Mouse (Mus musculus): Measurements from ENCODE around the gene Rnf168. TPM values are rescaled to one million over a fixed set of nuclear protein-coding genes. Genes with fewer than 3 reads are reported as not detected.
"Not testable (repeated sequence)": the region's sequence is repeated elsewhere in the genome, so short reads cannot be mapped to it uniquely, and the experiment has no call there.

Gene Rnf168
- polyA plus RNA-seq (2016; fragmentation: Nextera tagmentation; extraction: Ambion mirVana), result 33.3 and 33.9 TPM in 2 replicates

DNA sequence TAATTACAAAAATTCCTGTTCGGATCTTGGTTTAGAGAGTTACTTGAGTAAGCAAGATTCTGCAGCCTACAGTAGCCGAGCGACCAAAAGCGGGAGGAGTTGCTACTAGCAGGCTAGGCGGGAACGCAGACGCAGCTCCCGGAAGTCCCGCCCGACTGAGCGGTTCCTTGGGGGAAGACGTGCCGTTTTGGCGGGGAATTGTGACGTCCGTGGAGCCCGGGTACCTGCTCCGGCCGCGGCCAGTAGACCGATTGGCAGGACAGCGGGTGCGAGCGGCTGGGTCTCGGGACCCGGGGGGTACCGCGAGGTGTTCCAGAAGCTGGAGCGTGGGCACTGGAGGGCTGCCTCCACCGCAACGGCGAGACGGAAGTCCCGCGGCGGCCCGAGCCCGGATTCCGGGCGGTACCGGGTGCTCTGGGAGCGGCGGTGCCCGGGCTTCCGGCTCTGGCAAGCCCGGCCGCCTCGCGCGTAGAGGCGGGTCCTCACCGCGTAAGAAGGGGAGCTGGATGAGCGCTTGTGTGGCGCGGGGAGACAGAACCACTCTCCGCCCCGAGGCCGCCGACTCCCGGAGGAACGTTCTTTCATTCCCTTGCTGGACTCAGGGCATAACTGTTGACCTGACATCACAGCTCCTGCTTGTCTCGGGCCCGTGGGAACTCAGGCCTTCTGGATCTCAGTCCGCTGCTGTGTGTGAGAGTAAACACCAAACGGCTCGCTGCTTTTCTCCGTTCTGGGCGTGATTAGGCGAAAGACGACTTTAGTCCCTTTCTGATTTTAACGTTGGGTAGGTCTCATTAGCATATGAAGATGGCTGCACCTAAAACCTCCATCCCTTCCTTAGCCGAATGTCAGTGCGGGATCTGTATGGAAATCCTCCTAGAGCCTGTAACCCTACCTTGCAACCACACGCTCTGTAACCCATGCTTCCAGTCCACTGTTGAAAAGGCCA, at the start of gene Rnf168:
Rnf168 (plus strand) TSS at position 152 of the 949 bp plus-strand sequence.
- Histone ChIP-seq H3K9me3 (peaks cover 11% of the 10 kb centered on the region), H3K4me3 (peak within 1 kb of the TSS; percentile 85), H3K27me3 (ENCODE audit: poor library complexity, severe bottlenecking) (no peaks in the 10 kb centered on the region), H3K36me3 (replicated peaks) (peaks cover 37% of the 10 kb centered on the region), H3K4me1 (peaks cover 24% of the 10 kb centered on the region), H3K27ac (peak within 1 kb of the TSS; percentile 98)
- DNase-seq (ENCODE audit: extremely low spot score, low spot score), result peak; percentile 92
- WGBS, result under 1% methylated on average over 75 of the region's 75 CpGs

DNA sequence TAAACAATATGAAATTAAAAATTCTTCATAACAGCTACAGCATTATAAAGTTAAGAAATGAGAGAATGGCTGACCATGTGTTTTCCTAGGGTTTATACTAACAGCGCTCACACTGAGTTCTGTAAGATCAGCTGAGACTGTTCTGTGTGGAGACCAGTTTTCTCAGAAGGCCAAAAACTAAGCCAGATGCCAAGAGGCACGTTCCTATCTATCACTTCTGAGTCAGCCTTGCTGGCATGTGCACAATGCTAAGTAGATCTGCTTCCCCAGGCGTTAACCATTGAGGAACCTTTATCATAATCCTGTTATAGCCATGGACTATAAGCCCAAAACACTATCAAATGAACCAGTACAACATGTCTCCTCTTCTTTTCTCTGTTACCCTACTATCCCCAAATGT, 45.2 kb upstream of the Rnf168 start:
- H3K9me3 ChIP-seq; DNase-seq (ENCODE audit: extremely low spot score, low spot score); H3K27me3 ChIP-seq (ENCODE audit: poor library complexity, severe bottlenecking); H3K4me3 ChIP-seq; H3K27ac ChIP-seq; H3K4me1 ChIP-seq: not testable (repeated sequence)
- WGBS, result 93% methylated on average over 3 of the region's 3 CpGs
- peaks cover 68% of the 10 kb centered on the region for H3K36me3 ChIP-seq (replicated peaks)

DNA sequence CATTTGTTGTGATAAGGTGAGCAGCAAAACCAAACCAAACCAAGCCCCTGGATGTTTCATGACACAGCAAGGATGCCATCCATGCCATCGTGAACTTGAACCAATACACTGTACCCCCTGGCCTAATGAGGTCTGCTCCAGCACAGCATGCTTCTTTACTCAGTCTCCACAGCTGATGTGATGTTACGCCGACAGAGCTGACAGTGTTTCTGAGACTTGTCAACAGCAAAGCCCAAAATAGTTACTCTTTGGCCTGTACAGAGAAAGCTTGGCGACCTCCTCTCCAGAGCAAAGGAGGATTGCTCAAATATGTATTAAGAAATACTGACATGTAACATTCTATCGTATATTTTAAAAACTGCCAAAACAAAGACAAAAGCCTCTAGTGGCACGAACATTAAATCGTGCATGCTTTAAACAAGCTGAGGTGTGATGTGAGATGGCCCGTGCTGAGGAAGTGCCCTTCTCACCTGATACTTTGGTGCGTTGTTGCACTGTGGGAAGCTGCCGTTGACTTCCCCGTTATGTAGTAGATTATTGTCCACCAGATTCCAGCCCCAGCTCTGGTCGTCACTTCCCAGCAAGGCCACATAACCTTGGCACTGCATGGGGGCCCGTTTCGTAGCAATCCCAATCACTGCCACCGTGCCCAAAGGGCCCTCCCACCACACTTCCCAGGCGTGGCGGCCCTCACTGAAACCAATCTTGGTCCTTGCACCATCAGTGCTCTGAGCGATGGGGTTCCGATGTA, 39.2 kb upstream of the Rnf168 start:
- Histone ChIP-seq H3K36me3 (replicated peaks) (peaks cover 80% of the 10 kb centered on the region), H3K27ac (no peak overlapping the region), H3K27me3 (ENCODE audit: poor library complexity, severe bottlenecking) (no peaks in the 10 kb centered on the region), H3K4me3 (no peak overlapping the region), H3K4me1 (no peaks in the 10 kb centered on the region), H3K9me3 (no peaks in the 10 kb centered on the region)
- 92% methylated on average over 19 of the region's 19 CpGs for WGBS
- no peak for DNase-seq (ENCODE audit: extremely low spot score, low spot score)

DNA sequence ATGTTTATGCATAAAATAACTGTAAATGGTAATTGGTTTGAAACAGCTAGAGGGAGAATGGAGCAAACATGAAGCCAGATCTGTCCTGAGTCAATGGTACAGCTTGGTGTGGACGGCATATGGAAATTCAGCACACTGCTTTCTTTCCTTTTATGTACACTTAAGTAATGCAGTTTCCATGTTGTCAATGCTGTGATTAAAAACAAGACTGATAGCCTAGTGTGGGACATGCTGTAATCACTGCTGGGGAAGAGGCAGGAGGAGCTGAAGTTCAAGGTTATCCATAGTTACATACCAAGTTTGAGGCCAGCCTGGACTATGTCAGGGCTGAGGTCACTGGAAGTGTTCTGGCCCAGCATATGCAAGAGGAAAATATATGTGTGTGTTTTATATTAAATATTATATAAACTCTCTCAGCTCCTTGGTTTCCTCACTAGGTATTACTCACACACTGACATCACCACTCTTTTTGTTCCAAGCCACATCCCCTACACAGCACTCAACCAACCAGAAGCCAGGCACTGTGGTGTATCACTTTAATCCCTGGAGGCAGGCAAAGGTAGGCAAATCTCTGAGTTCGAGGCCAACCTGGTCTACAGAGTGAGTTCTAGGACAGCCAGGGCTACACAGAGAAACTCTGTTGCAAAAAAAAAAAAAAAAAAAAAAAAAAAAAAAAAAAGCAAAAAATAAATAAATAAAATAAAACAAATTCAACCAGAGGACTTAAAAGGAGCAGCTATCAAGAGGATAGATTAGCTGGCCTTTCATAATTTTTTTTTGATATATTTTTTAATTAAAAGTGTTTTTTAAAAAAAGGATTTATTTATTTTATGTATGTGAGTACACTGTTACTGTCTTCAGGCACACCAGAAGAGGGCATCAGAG, 37.6 kb upstream of the Rnf168 start:
- Histone ChIP-seq H3K27me3 (ENCODE audit: poor library complexity, severe bottlenecking) (no peaks in the 10 kb centered on the region), H3K9me3 (no peaks in the 10 kb centered on the region), H3K27ac (no peak overlapping the region), H3K36me3 (replicated peaks) (peaks cover 70% of the 10 kb centered on the region), H3K4me3 (no peak overlapping the region), H3K4me1 (peaks cover 9% of the 10 kb centered on the region)
- DNase-seq (ENCODE audit: extremely low spot score, low spot score), result no peak
- 89% methylated on average over 2 of the region's 2 CpGs for WGBS

DNA sequence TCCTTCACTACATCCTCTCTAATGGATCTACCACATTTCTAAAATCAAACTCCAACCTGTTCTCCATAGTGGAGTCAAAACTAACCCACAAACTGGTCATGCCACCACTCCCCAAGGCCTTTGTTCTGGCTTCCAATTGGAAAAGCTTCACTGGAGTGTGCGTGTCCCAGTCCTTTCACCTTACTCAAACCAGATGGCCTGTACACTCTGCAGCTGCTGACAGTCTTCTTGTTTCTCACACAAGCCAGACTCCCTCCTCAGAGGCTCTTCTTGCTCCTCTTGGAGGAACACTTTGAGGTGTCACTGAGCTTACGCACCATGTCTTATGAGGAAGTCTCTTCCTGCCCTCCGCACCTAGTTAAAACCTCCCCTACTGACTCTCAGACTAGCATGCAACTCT, 33.4 kb upstream of the Rnf168 start:
- Histone ChIP-seq H3K27ac (no peak overlapping the region), H3K27me3 (ENCODE audit: poor library complexity, severe bottlenecking) (no peaks in the 10 kb centered on the region), H3K4me3 (no peak overlapping the region), H3K9me3 (no peaks in the 10 kb centered on the region), H3K4me1 (peaks cover 36% of the 10 kb centered on the region), H3K36me3 (replicated peaks) (peaks cover 29% of the 10 kb centered on the region)
- DNase-seq (ENCODE audit: extremely low spot score, low spot score), result no peak
- WGBS, result 88% methylated on average over 3 of the region's 3 CpGs

DNA sequence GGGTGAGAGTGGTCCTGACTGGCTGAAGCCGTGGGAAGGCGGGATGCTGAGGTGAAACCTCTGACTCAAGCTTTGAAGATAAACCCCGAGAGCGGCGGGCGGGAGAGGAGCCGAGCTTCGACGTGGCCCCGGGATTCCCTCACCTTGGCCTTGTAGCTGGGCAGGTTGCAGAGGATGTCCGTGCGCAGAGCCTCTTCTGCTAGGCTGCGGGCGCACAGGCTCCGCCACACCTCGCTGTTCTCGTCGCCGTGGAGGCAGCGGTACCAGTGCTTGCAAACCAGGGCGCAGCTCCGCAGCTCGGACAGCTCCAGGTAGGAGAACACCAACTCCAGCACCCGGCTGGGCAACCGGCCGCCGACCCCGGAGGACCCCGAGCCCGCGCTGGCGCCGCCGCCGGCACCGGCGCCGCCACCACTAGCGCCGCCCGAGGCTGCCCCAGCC, 30.9 kb upstream of the Rnf168 start:
- H3K4me3 ChIP-seq, result peak overlapping the region; percentile 92
- WGBS, result 0% methylated on average over 41 of the region's 41 CpGs
- H3K27me3 ChIP-seq (ENCODE audit: poor library complexity, severe bottlenecking), result no peaks in the 10 kb centered on the region
- H3K36me3 ChIP-seq (replicated peaks), result peaks cover 11% of the 10 kb centered on the region; the same call in 1 of the 2 replicates
- peaks cover 36% of the 10 kb centered on the region for H3K4me1 ChIP-seq
- H3K27ac ChIP-seq, result peak overlapping the region; percentile 94
- peak; percentile 65 for DNase-seq (ENCODE audit: extremely low spot score, low spot score)
- H3K9me3 ChIP-seq, result no peaks in the 10 kb centered on the region

DNA sequence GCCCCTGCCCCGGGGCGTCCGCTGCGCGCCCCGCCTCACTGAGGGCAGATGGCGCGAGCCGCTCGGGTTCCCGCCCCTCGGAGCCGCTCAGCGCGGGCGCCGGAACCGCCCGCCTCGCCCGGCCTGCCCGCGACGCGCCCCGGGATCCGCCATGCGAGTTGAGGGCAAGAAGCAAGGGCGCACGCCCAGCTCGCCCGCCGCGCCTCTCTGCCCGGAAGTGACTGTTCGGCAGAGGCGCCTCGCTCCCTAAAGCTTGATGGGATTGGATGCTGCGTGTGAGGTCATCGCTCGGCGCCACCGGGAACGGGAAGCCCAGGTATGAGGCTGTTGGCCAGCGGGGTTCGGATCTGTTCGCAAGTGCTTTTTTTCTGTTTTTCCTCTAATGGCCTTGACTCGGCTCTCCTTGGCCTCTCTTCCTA, 30.3 kb upstream of the Rnf168 start, which contains the start of the genes Fbxo45 and Wdr53:
Fbxo45 (minus strand) TSS at position 207 of the 419 bp plus-strand sequence.
Wdr53 (plus strand) TSS at position 276 of the 419 bp plus-strand sequence.
- H3K36me3 ChIP-seq (replicated peaks), result peaks cover 11% of the 10 kb centered on the region
- peak within 1 kb of the TSS; percentile 94 for H3K27ac ChIP-seq
- H3K4me3 ChIP-seq, result peak within 1 kb of the TSS; percentile 92
- no peaks in the 10 kb centered on the region for H3K27me3 ChIP-seq (ENCODE audit: poor library complexity, severe bottlenecking)
- no peaks in the 10 kb centered on the region for H3K9me3 ChIP-seq
- under 1% methylated on average over 48 of the region's 48 CpGs for WGBS
- peaks cover 36% of the 10 kb centered on the region for H3K4me1 ChIP-seq
- DNase-seq (ENCODE audit: extremely low spot score, low spot score), result peak; percentile 97

DNA sequence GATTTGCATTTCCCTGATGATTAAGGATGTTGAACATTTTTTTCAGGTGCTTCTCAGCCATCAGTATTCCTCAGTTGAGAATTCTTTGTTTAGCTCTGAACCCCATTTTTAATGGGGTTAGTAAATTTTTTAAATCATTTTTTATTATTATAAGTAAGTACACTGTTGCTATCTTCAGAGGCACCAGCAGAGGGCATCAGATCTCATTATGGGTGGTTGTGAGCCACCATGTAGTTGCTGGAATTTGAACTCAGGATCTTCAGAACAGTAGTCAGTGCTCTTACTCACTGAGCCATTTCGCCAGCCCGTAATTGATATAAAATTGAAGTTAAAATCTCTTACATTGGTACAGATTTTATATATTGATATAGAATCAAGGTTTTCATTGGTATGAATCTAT, 13.0 kb upstream of the Rnf168 start:
- H3K9me3 ChIP-seq; H3K27ac ChIP-seq; H3K27me3 ChIP-seq (ENCODE audit: poor library complexity, severe bottlenecking); H3K4me1 ChIP-seq; H3K36me3 ChIP-seq (replicated peaks); H3K4me3 ChIP-seq; DNase-seq (ENCODE audit: extremely low spot score, low spot score): not testable (repeated sequence)
- 90% methylated on average over 2 of the region's 2 CpGs for WGBS

DNA sequence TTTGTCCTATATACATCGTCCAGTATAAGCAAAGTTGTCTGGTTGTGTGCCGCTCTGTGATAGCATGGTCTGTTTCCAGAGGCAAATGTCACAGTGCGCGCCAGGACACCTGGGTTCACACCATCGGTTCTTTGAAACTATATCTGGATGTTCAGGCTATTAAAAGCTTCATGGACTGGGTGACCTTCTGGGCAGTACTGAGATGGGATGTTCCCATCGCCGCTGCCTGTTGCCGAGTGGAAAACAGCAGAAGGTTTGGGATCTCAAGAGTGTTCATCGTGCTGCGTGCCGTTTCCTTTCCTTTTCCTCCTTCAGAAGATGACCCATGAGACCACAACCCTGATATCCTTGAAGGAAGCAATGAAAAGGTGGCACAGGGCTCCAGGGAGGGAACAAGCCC, 6.0 kb upstream of the Rnf168 start, which contains the start of gene Smco1:
Smco1 (plus strand) TSS at position 178 of the 400 bp plus-strand sequence.
- Histone ChIP-seq H3K4me1 (no peaks in the 10 kb centered on the region), H3K9me3 (no peaks in the 10 kb centered on the region), H3K27me3 (ENCODE audit: poor library complexity, severe bottlenecking) (no peaks in the 10 kb centered on the region), H3K27ac (no peak within 1 kb of the TSS), H3K36me3 (replicated peaks) (no peaks in the 10 kb centered on the region), H3K4me3 (no peak within 1 kb of the TSS)
- DNase-seq (ENCODE audit: extremely low spot score, low spot score), result no peak
- 87% methylated on average over 11 of the region's 11 CpGs for WGBS

DNA sequence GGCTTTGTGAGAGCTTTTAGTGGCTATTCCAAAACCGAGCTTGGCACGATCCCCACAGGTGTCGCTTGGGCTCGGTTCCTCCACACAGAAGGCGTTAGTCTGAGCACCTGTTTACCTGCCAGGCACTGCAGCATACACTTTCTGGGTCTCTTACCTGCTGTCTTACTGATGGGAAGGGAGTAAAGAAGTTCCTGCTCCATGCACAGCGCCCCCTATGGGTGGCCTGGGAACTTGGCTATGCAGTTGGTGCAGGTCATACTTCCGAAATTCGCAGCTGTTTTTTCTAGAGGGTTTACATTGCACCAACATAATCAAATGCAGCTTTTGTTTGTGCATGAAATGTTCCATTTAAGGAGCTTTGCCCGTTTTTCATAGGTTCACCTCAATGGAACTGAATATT, 3.9 kb upstream of the Rnf168 start:
- H3K4me3 ChIP-seq, result no peak overlapping the region
- no peaks in the 10 kb centered on the region for H3K27me3 ChIP-seq (ENCODE audit: poor library complexity, severe bottlenecking)
- peaks cover 6% of the 10 kb centered on the region for H3K4me1 ChIP-seq
- H3K36me3 ChIP-seq (replicated peaks), result no peaks in the 10 kb centered on the region
- no peak for DNase-seq (ENCODE audit: extremely low spot score, low spot score)
- H3K9me3 ChIP-seq, result no peaks in the 10 kb centered on the region
- H3K27ac ChIP-seq, result no peak overlapping the region
- 56% methylated on average over 9 of the region's 9 CpGs for WGBS

DNA sequence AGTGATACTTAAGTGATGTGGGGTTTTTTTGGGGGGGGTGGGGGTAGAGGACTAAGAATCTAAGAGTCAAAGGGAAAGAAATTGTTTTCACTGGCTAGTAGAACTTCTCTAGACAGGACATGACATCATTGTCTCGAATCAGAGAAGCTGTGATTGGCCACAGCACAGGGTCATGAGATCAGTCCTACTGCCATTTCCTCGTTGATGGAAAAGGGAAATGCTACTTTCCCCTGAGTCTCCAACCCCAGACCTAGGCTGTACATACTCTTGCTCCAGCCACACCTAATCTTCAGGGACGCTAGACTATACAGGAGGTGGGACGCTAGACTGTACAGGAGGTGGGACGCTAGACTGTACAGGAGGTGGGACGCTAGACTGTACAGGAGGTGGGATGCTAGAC, 2.2 kb upstream of the Rnf168 start:
- Histone ChIP-seq H3K9me3 (peaks cover 4% of the 10 kb centered on the region), H3K4me3 (no peak overlapping the region), H3K27me3 (ENCODE audit: poor library complexity, severe bottlenecking) (no peaks in the 10 kb centered on the region), H3K27ac (no peak overlapping the region), H3K4me1 (peaks cover 21% of the 10 kb centered on the region), H3K36me3 (replicated peaks) (peaks cover 12% of the 10 kb centered on the region)
- WGBS, result 93% methylated on average over 6 of the region's 6 CpGs
- DNase-seq (ENCODE audit: extremely low spot score, low spot score), result no peak

DNA sequence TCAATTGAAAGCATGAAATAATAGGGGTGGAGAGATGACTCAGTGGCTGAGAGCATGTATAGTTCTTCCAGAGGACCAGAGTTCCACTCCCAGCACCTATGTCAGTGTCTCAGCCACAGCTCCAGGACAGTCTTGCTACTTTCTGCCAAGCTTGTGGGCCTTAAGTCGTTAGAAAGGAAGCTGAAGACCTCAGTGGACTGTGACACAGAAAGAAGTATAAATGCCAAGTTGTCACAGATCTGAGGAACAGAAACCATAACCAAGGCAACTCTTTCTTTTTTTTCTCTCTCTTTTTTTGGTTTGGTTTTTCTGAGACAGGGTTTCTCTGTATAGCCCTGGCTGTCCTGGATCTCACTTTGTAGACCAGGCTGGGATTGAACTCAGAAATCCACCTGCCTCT, 1.4 kb upstream of the Rnf168 start:
- H3K27ac ChIP-seq, result no peak overlapping the region
- H3K36me3 ChIP-seq (replicated peaks), result peaks cover 20% of the 10 kb centered on the region
- WGBS, result 88% methylated on average over 1 of the region's 1 CpGs
- H3K27me3 ChIP-seq (ENCODE audit: poor library complexity, severe bottlenecking), result no peaks in the 10 kb centered on the region
- peaks cover 24% of the 10 kb centered on the region for H3K4me1 ChIP-seq
- peaks cover 11% of the 10 kb centered on the region for H3K9me3 ChIP-seq
- no peak for DNase-seq (ENCODE audit: extremely low spot score, low spot score)
- H3K4me3 ChIP-seq, result no peak overlapping the region

All from forebrain, embryonic 10.5 days (tissue).